Mouse (Mus musculus) megakaryocyte, embryonic 14.5 days (primary cell): Measurements from ENCODE around the gene Focad. TPM values are rescaled to one million over a fixed set of nuclear protein-coding genes. Genes with fewer than 3 reads are reported as not detected.

Experiments used
- H3K27me3 ChIP-seq: replicated peaks from 2 replicates; pipeline ENCODE3; 2012; ENCODE audit warnings: inconsistent platforms
- H3K36me3 ChIP-seq: replicated peaks from 2 replicates; pipeline ENCODE3; 2012; ENCODE audit warnings: low read length, inconsistent platforms, mixed read lengths
- H3K4me1 ChIP-seq: 2 replicates; pipeline ENCODE4 v1.6.1; 2012; ENCODE audit warnings: inconsistent platforms
- H3K4me3 ChIP-seq: replicated peaks from 2 replicates; pipeline ENCODE3; 2012; ENCODE audit warnings: moderate library complexity, mild to moderate bottlenecking, inconsistent platforms
- H3K9me3 ChIP-seq: 2 replicates; pipeline ENCODE4 v1.6.1; 2012; ENCODE audit warnings: inconsistent platforms
- FLI1 ChIP-seq: IDR thresholded peaks from 2 replicates; pipeline ENCODE4 v1.6.1; 2012; ENCODE audit warnings: low read length, inconsistent platforms, mixed read lengths
- GATA1 ChIP-seq: IDR thresholded peaks from 3 replicates; pipeline ENCODE4 v1.6.1; 2012; ENCODE audit warnings: mixed read lengths, low read length, inconsistent platforms, borderline replicate concordance
- polyA plus RNA-seq: library from polyadenylated mRNA; stranded (reverse); fragments of >175 nt; gene quantifications from 2 replicates; pipeline ENCODE4 v1.2.3, GENCODE M21; 2012; ENCODE audit warnings: low replicate concordance; ENCODE audit not compliant: insufficient read depth

Focad gene
- polyA plus RNA-seq, 1 experiment: 2.8 TPM

GRCm38 (mm10) chr4:88199186-88199585 is 104.8 kb downstream of the Focad start:
- Histone ChIP-seq H3K4me1 (peaks cover 4% of the 10 kb centered on the region; the same call in 1 of the 2 replicates), H3K36me3 (peaks cover 25% of the 10 kb centered on the region), H3K9me3 (0 out of 2 replicates have a peak, but pooled peaks cover 4% of the 10 kb centered on the region), H3K4me3 (no peak overlapping the region), H3K27me3 (no peaks in the 10 kb centered on the region)
- TF ChIP-seq GATA1 (no peak), FLI1 (no peak)

- Histone ChIP-seq H3K27me3 (no peaks in the 10 kb centered on the region), H3K9me3 (0 out of 2 replicates have a peak, but pooled peaks cover 4% of the 10 kb centered on the region), H3K4me1 (peaks cover under 1% of the 10 kb centered on the region; the same call in 1 of the 2 replicates), H3K4me3 (no peak overlapping the region), H3K36me3 (peaks cover 25% of the 10 kb centered on the region)
- TF ChIP-seq FLI1: no peak
- TF ChIP-seq GATA1: no peak
Measured at GRCm38 (mm10) chr4:88201047-88201446, 106.6 kb downstream of the Focad start.

- Histone ChIP-seq H3K4me1 (no peaks in the 10 kb centered on the region), H3K4me3 (no peak overlapping the region), H3K27me3 (no peaks in the 10 kb centered on the region), H3K9me3 (no peaks in the 10 kb centered on the region), H3K36me3 (no peaks in the 10 kb centered on the region)
- no peak for TF ChIP-seq GATA1
Measured at GRCm38 (mm10) chr4:88208676-88209075, 114.2 kb downstream of the Focad start.

GRCm38 (mm10) chr4:88209351-88209814 is 115.0 kb downstream of the Focad start:
- Histone ChIP-seq H3K36me3 (peaks cover 3% of the 10 kb centered on the region), H3K9me3 (no peaks in the 10 kb centered on the region), H3K27me3 (no peaks in the 10 kb centered on the region), H3K4me1 (no peaks in the 10 kb centered on the region), H3K4me3 (no peak overlapping the region)
- TF ChIP-seq GATA1 (no peak), FLI1 (no peak)

DNA sequence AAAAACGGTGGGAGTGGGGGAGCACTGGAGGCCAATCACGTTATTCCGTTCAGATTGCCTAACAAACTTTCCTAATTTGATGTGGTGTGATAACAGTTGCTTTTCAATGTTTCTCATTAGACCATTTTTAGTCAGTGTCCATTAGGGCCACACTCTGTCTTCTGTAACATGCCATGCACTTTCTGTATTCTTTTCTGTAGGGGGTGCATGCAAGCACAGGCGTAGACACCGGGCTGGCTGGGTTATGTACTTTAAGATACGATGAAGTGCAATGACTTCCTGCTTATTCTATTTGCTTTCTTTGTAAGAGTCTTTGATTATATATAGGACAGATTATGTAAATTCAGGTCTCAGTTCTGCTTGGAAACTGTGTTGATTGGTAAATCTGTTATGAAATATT is 116.2 kb downstream of the Focad start:
- Histone ChIP-seq H3K27me3 (no peaks in the 10 kb centered on the region), H3K4me3 (no peak overlapping the region), H3K36me3 (peaks cover 3% of the 10 kb centered on the region), H3K4me1 (no peaks in the 10 kb centered on the region), H3K9me3 (no peaks in the 10 kb centered on the region)
- TF ChIP-seq FLI1 (no peak), GATA1 (no peak)

DNA sequence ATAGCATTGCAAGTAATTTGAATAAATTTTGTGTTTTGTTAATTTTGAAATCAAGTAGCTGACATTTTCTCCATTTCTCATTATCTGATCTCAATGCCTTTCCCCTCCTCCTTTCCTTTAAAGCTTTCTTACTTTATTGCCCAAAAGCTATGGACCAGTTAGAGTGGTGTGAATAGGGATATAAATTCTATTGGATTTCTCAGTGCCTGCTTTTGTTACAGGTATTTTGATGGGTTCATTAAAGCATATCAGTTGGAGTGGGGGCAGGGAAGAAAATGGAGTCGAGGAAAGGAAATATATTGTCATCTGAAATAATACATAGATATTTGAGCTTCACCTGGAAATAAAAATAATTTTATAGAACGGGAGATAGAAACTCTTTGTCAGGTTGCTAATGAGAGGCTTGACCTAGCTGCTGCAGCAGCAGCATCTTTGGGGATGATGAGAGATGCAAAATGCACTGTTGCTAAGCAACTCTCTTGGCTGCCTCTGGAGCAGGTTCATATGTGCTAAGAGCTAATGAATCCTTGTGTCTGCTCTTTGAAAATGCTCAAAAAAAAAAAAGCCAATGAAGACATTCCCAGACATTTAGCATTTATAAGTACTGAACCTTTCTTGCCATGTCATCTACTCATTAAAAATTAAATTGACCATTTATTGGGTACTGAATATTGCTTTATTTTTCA is 116.9 kb downstream of the Focad start:
- H3K4me3 ChIP-seq: no peak overlapping the region

DNA sequence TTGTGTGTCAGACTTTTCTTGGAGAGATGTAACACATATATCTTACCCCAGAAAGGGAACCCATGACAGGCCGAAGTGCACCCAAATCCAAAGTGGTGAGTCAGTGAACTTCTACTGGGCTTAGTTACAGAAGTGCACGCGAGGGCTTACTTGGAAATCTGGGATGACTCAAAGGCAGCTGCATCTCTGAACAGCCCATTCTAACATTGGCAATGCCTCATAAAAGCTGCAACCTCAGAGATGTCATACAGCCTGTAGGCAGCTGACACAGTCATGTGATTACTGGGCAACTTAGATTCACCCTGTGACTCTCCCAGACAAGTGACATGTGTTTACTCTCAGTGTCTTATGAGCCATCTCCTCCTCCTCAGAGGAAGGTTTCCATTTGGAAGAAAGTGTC is 119.5 kb downstream of the Focad start:
- Histone ChIP-seq H3K36me3 (peaks cover 3% of the 10 kb centered on the region), H3K27me3 (no peaks in the 10 kb centered on the region), H3K9me3 (no peaks in the 10 kb centered on the region), H3K4me3 (no peak overlapping the region), H3K4me1 (no peaks in the 10 kb centered on the region)
- TF ChIP-seq FLI1 (no peak), GATA1 (no peak)

More for the DNA sequence above, 116.9 kb downstream of the Focad start:
- Histone ChIP-seq H3K9me3 (no peaks in the 10 kb centered on the region), H3K27me3 (no peaks in the 10 kb centered on the region), H3K4me1 (no peaks in the 10 kb centered on the region), H3K36me3 (peaks cover 3% of the 10 kb centered on the region)
- TF ChIP-seq FLI1 (no peak), GATA1 (no peak)

DNA sequence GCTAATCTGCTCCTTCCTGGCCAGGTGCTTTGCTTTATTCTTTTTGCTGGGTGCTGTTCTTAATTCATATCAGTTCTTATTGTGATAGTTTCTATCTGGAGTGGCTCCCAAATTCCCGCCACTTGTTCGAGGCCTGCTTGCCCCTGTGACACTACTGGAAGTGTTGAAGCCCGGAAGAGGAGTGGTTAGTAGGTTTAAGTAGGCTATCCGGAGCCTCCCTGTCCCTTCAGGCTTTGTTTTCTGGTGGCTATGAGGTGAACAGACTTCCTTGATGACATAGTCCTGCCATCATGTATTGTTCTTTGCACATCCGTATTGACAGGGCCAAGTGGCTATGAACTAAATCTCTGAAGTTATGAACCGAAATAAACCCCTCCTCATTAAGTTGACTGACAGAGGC is 123.9 kb downstream of the Focad start:
- H3K9me3 ChIP-seq: no peaks in the 10 kb centered on the region
- H3K4me3 ChIP-seq: no peak overlapping the region
- TF ChIP-seq GATA1 (no peak), FLI1 (no peak)
- H3K36me3 ChIP-seq: peaks cover 3% of the 10 kb centered on the region
- H3K4me1 ChIP-seq: no peaks in the 10 kb centered on the region
- H3K27me3 ChIP-seq: no peaks in the 10 kb centered on the region

GRCm38 (mm10) chr4:88218797-88219196 is 124.4 kb downstream of the Focad start:
- H3K9me3 ChIP-seq: no peaks in the 10 kb centered on the region
- no peaks in the 10 kb centered on the region for H3K27me3 ChIP-seq
- H3K4me1 ChIP-seq: no peaks in the 10 kb centered on the region
- TF ChIP-seq FLI1: no peak
- no peak for TF ChIP-seq GATA1
- H3K4me3 ChIP-seq: no peak overlapping the region
- peaks cover 2% of the 10 kb centered on the region for H3K36me3 ChIP-seq

DNA sequence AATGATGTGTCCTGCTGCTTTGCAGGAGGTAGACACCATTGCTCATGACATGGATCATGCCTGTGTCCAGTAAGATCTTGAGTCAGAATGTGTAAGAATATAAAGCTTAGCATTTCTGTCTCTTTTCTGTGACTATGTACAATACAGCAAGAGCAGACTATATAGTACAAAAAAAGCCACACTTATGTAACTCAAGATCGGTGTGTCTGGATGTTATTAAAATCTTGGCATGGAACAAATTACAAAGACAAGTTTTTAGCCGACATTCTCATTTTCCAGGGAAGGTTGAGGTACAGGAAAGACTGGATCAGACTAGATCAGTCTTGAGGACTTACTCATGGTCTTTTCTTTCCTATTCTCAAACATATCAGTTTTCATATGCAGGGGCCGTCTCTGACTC is 136.9 kb downstream of the Focad start:
- no peak for TF ChIP-seq FLI1
- no peak for TF ChIP-seq GATA1
- Histone ChIP-seq H3K36me3 (peaks cover 18% of the 10 kb centered on the region), H3K4me3 (no peak overlapping the region), H3K9me3 (no peaks in the 10 kb centered on the region), H3K27me3 (no peaks in the 10 kb centered on the region), H3K4me1 (no peaks in the 10 kb centered on the region)

- peaks cover 14% of the 10 kb centered on the region for H3K36me3 ChIP-seq
- H3K4me3 ChIP-seq: no peak overlapping the region
- no peaks in the 10 kb centered on the region for H3K27me3 ChIP-seq
- H3K4me1 ChIP-seq: no peaks in the 10 kb centered on the region
- TF ChIP-seq GATA1: no peak
- no peak for TF ChIP-seq FLI1
- H3K9me3 ChIP-seq: no peaks in the 10 kb centered on the region
Measured at GRCm38 (mm10) chr4:88235941-88236340, 141.5 kb downstream of the Focad start.
